Mouse (Mus musculus) gastrocnemius, postnatal 36 days (tissue): ENCODE results near the gene Efcab14. TPM values are rescaled to one million over a fixed set of nuclear protein-coding genes. Genes with fewer than 3 reads are reported as not detected.

ENCODE experiments used
- DNase-seq, 2 experiments: peaks; one replicate each; pipeline ENCODE4 v3.0.0; 2022
- intact Hi-C: fragments of 180-260 bp; cut with DNase I; formaldehyde crosslinking; loops from one replicate; pipeline ENCODE4 v1.15.1; 2025
- total RNA-seq, 2 experiments: library from RNA; stranded (reverse); gene quantifications; 2 replicates each; pipeline ENCODE4 v1.2.3; 2021

The Efcab14 gene
- total RNA-seq, 2 experiments from 2014 or later, result 35.1 to 35.2 TPM

DNA sequence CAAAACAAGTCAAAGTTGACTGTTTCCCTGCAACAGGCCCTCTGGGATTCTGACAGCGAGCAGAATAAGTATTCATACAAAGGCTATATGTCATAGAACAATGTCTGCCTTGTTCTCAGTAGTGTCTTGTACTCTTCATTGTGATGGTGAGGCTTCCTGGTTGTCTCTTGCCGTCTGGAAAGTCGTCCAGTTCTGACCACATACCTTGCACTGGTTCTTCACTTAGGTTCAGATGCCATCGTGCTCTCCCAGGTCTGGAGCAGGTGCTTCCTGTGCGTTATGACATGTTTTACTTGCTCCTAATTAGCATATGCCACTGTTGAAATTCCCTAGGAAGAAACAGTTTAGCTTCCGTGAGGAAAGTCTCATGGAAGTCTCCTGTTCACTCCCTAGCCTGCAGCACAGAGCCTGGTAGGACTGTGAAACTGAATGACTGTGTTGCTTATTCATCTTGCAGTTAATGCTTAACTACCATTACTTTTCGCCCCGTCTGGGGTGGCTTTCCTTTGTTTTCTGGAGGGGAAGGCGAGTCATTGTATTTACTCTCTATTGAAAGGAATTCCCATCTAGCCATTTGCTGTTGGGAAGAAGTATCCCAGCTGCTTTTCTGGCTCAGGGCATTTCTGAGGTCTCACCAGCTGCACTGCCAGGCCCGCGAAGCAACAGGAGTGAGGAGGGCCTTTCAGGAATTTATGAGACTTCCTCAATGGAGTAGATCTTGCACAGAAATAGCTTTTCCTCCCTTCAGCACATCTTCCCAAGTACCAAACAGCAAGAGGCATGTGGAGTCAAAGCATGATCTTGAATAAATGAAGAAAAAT is 30.3 kb downstream of the Efcab14 start:
- intact Hi-C loops, result no loop called here
- no peak for DNase-seq

DNA sequence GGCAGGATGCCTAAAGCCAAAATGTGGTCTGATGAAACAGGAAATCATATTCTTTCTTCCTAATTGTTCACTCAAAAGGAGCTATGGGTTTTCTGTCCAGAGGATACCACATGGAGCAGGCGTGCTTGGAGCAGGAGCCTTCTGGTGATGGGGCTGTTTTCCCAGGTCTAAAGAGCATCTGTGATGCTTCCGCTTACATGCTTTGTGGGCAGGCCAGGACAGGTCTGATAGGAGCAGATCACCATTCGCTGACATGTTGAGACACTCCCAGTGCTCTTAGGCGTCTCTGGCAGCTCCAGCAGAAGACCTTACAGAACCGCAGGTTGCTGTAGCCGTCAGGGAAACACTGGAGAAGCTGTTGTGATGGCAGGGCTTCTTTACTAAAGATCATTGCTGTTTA is 37.5 kb downstream of the Efcab14 start:
- DNase-seq, result no peak
- intact Hi-C loops, result no loop called here

DNA sequence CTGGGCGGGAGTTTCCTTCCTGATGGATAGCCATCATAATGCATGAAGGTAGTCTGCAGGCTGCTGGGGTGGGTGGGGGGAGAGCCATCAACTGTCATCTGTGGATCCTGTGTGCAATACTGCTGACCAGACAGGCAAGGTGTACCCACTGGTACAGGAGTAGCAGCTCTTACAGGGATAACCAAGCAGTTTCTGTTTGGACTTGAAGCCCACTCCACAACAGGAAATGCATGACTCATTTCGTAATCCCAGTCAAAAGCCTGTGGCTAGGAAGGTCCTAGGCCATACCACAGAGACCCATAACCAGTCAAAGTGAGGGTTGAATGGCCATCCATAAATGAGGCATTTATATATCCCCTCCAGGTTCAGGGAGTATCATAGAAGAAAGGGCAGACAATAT is 40.1 kb downstream of the Efcab14 start:
- intact Hi-C loops, result no loop called here
- no peak for DNase-seq

DNA sequence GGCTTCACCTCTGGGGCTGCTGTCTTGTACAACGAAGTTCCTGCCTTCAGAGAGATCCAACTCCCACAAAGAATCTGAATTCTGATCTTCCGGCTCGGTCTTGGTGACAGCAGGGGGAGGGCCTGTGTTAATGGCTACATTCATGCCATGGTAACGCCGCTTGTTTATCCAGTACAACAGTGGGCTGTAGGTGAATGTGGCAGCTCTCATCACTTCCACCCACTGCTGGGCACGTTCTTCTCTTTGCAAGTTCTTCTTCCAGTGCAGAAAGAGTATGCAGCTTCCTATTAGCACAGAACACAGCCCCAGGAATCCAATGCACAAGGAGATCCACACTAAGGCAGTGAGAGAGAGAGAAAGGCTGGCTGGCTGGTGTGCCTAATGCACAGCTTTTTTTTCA is 42.7 kb downstream of the Efcab14 start:
- intact Hi-C loops, result no loop called here
- no peak for DNase-seq

DNA sequence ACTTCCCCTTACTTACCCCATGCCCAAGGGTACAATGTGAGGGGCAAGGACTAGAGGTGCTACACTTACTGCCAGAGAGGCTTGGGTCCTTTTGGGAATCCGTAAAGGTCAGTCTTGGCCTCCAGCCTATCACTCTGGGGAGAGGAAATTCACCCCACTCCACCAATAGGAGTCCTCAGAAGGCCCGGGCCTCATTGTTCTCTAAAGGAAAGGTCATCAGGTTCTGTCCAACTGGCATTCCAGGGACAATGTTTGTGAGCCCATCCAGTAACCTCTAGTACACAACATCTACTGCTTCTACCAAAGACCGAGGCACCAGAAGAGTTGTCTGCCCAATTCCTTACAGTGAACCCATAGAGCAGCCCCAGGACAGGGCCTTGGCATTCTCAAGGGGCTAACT is 43.4 kb downstream of the Efcab14 start, which contains the start of gene Tex38:
TSS of gene Tex38 (minus strand) at position 101 of the 400 bp plus-strand sequence.
- DNase-seq, result no peak
- intact Hi-C loops, result no loop called here

DNA sequence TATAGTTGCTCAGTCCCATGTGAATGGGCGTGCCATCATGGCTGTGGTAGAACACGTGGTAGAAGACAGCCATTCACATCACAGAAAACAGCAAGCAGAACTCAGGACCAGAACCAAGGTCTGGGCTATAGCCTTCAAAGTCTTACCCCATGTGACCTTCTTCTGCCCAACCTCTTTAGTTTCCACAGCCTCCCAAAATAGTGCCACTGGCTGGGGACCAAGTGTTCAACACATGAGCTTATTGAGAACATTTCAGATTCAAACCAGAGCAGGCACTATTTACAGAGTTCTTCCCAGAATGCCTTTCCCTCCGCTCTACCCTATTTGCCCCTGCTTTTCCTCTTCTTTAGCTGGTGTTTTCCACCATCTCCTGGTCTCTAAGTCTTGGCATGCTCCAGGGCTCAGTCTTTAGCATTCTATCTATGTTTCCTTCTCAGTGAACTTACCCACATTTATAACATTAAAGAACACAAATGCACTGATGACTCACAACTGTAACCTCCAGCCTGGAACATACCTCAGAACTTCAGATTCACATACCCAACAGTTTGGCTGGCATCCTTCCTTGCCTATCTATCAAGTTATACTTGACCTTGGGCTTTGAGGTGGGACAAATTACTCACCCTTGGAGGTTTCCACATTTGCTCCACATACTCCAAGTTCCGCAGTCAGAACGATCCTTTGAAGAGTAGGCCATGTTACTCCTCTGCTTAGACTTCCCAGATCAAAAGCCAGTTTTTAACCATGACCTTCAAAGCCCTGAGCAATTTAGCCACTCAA is 44.7 kb downstream of the Efcab14 start:
- no peak for DNase-seq
- intact Hi-C loops, result no loop called here

DNA sequence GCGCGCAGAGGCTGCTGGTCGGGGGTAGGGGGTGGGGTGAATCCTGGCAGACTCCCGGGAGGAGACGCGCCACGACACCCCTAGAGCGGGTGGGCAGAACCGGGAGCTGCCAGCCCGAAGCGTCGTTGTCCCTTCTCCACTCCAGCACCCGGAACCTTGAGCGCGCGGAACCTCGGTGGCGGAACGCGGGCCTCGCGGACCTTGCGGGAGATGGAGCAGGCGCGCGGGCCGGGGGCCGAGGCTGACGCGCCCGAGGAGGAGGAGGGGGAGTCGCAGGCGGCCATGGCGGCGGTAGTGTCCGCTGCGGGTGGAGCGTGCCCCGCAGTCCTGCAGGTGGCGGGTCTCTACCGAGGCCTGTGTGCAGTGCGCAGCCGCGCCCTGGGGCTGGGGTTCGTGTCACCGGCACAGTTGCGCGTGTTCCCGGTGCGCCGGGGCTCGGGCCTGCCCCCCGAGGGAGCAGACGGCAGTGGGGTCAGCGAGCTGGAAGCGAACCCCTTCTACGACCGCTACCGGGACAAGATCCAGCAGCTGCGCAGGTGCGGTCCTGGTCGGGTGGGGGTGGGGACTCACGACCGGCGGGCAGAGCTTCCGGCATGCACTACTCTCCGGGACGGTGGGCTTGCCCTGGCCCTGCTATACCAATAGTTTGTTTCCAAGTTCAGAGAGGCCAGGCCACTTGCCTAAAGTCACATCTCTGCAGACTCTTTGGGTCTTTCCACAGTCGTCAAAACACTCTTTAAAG is 47.4 kb downstream of the Efcab14 start, which contains the start of gene Atpaf1:
TSS of gene Atpaf1 (plus strand) at position 44 of the 742 bp plus-strand sequence.
- peak; percentile 50 to 75 for DNase-seq
- intact Hi-C loops, result loop anchor here (5.0 kb wide), 1 partner anchor 53 kb away; no protein-coding TSS in a partner anchor

DNA sequence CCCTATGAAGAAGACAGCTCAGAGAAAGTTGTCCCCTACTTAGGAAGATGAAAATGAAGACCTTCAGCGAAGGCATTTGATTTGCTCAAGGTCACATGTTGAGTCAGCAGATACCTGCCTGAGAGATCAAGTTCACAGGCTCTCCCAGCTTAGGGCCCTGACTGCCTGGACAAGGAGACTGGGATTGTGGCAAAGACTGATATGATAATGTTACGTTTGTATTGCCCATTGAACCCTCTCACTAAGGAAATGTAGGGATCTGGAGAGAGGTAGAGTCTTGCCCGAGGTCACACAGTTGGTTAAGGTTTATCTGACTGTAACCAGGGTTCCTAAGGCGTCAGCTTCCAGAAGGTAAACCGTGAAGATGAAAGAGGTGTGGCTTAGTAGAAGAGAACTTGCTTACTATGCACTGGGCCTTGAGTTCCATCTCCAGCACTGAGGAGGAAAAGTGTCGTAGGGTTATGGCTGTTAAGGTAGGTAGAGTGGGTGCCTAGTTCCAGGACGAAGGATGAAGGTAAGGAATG is 48.0 kb downstream of the Efcab14 start:
- intact Hi-C loops, result loop anchor here (5.0 kb wide), 1 partner anchor 53 kb away; no protein-coding TSS in a partner anchor
- no peak for DNase-seq

DNA sequence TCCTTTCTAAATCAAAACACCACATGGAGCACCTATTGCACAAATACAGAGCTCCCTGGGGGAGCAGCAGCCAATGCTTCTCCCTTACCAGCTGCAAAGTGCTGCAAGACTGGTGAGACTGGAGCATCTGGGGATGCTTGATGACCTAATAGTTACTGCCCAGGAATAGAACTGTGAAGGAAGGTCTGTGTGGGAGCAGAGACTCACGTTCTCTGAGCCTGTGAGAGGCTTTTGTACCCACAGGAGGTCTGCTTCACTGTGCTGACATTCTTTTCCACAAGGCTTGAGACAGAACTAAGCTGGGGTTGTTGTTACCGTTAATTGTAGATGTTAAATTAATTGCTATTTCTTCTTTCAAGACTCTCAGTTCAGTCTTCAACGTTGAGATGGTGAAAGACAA is 53.3 kb downstream of the Efcab14 start:
- DNase-seq, result no peak
- intact Hi-C loops, result no loop called here

DNA sequence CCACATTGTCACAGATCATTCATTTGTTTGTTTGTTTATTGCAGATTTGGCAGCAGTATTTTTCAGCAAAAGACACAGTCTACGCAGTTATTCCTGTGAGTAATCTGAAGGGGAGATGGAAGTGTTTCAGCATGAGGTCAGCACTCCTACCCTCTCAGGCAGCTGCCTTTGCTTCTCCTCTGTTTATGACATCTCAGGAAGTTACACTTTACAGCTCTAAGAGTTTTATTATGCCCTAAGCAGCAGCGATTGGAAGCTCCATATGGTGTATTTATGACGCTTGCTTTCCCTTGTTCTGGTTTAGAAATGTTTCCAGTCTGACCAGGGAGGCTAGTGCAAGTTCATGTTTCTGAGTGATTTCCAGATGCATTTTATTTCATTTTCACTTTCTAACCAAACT is 57.8 kb downstream of the Efcab14 start:
- intact Hi-C loops, result no loop called here
- DNase-seq, result no peak

DNA sequence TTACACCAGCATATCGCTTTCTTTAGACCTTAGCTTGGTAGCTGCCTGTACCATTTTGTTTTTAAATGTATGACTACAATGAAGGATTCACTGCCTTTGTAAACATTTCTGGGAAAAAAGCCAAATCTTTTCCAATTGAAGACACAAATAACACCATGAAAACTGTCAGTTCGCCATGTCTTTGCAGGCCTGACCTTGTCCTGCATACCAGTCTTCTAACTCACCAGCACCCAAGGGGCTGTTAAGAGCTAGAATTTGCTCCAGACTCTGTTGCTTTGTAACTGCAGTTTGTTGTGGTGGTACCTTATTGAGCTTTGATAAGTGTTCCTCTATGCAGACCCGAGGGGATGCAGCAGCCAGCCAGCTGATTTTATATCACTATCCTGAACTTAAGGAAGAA is 62.4 kb downstream of the Efcab14 start:
- no peak for DNase-seq
- intact Hi-C loops, result no loop called here

DNA sequence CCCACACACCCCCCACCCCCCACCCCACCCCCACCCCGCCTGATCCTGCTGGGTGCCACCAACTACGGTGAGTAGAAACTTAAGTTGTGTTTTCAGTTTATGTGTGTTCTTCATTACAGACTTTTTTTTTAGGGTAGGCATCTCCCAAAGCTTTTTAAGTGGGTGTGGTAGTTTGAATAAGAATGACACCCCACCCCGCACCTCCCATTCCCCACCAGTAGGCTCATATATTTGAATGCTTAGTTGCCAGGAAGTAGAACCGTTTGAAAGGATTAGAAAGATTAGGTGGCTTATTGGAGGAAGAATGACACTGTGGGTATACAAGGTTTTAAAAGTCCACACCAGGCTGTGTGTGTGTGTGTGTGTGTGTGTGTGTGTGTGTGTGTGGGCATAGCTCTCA is 74.8 kb downstream of the Efcab14 start:
- intact Hi-C loops, result no loop called here

DNA sequence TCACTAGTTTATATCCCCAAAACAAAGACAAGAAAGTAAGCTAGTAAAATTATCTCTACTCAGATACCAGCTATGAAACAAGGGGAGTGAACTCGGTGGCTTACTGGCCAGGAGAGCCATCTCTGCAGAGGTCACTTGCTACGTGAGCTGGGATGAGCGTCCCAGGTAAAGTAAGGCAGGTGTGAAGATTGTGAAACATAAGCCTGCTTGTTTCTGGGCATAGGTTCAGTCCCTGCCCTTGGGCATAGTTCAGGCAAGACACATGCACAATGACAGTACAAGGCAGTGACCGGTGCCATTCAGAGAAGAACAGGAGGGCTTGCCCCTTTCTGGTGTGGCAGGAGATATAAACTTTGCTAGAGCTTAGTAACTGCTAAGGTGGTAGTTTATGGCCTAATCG is 78.1 kb downstream of the Efcab14 start:
- intact Hi-C loops, result no loop called here
- no peak for DNase-seq

More for the DNA sequence above, 74.8 kb downstream of the Efcab14 start:
- DNase-seq, result no peak

DNA sequence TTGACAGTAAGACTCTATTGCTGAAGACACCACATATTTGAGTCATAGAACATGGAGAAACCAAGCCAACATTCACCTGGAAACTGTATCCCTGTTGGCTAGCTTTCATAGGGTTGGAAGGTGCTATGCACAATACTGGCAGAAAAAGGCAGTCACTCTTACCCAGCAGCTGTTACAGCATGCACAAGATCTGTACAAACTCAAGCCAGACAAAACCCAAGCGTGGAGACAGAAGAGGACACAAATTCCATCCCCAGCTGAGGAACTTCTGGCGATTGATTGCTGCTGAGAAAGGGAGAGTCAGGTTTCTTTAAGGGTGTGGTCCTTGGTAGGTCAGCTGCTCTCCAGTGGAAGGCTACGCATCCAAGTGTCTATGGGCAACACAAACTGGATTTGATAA is 82.7 kb downstream of the Efcab14 start:
- intact Hi-C loops, result no loop called here
- DNase-seq, result no peak

DNA sequence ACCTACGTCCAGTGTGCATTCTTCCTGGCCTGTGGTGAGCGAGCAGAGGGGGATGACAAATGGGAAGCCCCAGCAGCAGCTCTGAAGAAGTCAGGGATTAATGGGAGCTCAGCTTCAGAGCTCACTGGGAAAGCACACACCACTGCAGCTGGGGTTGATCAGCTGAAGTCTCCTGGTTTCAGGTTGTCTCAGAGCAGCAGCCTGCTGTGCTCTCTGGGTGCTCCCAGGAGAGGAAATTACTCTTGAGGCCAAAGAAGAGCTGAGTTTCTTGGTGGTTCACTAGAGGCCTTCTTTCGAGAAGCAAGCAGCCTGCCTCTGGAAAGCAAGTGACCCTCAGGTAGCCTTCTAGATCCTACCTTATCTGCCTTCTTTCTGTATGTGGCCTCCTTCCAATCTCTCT is 83.4 kb downstream of the Efcab14 start:
- intact Hi-C loops, result no loop called here
- no peak for DNase-seq

DNA sequence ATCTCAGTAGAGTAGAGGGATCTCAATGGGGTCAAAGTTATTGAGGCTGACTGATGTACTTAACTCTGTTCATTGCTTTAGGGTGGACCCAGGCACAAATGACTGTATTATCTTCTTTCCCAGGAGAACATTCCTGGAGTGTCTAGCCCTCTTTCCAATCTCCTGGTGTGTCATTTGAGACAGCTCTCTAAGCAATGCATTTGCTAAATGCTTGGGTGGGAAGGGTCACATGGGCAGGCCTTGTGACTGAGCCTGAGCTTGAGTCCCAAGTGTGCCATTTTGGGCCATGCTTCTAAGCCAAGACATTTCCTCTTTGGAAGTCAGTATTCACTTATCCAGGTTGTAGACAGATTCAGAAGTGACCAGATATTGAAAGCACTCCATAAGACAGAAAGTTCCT is 83.9 kb downstream of the Efcab14 start:
- no peak for DNase-seq
- intact Hi-C loops, result no loop called here

DNA sequence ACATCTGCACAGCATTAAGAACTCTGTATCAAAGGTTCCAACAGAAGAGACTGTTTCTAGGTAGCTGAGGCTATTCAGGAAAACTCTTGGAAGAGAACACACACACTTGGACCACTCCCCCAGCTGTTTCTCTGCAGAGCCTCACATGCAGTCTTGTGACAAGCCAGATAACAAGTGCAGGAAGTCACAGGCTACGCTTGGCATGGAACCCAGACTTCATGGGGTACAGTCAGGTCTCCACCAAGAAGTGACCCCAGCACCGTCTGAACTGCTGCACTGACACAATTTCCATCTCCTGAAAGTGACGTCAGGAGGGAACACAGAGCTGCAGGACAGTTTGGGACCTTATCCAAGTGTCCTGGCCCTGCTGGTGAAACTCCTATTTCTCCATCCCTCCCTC is 84.4 kb downstream of the Efcab14 start:
- intact Hi-C loops, result no loop called here
- DNase-seq, result no peak

DNA sequence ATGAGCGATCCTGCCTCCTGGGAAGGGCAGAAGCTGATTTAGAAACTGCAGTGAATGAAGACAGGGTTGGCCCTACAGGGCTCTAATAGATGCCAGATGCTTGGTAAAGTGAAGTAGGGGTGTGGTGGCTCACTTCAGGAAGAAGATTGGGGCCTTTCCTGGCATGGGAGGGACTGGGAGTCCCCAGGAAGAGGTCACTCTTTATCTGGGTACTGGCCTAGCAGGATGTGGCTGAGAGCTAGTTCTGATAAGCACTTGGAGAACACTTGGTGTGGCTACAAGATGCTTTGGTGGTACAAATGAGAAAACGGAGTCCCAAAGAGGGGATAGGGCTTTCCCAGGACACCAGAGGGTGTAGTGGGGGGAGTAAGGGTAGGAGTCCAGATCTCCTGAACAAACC is 86.6 kb downstream of the Efcab14 start:
- DNase-seq, result no peak
- intact Hi-C loops, result no loop called here

DNA sequence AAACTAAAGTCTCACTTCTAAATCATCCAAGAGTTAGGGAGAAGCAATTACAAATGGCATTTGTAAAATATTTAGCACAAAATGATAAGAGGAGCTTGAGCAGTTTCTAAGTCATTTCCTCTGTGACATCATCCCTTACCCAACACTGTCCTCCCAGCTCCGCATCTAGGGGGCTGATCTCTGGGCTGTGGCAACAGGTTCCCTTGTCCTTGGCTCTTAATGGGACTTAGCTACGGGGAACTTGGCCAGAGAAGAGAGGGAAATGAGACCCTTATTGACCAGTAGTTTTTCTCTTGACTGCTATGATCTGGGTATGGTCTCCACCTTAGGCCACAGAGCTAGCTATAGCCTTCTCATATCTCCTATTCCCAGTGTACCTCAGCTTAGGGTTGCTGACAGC is 87.7 kb downstream of the Efcab14 start:
- intact Hi-C loops, result no loop called here

More for the DNA sequence above, 87.7 kb downstream of the Efcab14 start:
- DNase-seq, result no peak
